Mouse (Mus musculus) erythroblast, embryonic 14.5 days (primary cell): Measurements from ENCODE around the gene Dapp1. TPM values are rescaled to one million over a fixed set of nuclear protein-coding genes. Genes with fewer than 3 reads are reported as not detected.

ENCODE experiments used
- H3K27me3 ChIP-seq: 2 replicates; pipeline ENCODE4 v1.6.1; 2012; ENCODE audit warnings: inconsistent platforms; ENCODE audit not compliant: control insufficient read depth
- H3K36me3 ChIP-seq: 2 replicates; pipeline ENCODE4 v1.6.1; 2012; ENCODE audit warnings: mild to moderate bottlenecking, inconsistent platforms; ENCODE audit not compliant: control insufficient read depth
- H3K4me1 ChIP-seq: 2 replicates; pipeline ENCODE4 v1.6.1; 2012; ENCODE audit warnings: inconsistent platforms; ENCODE audit not compliant: control insufficient read depth
- H3K4me3 ChIP-seq: replicated peaks from 2 replicates; pipeline ENCODE3; 2012; ENCODE audit warnings: moderate library complexity, mild to moderate bottlenecking, inconsistent platforms
- H3K9me3 ChIP-seq: 2 replicates; pipeline ENCODE4 v1.6.1; 2012; ENCODE audit warnings: low read length, inconsistent platforms, mixed read lengths; ENCODE audit not compliant: control insufficient read depth
- GATA1 ChIP-seq: IDR thresholded peaks from 2 replicates; pipeline ENCODE4 v1.6.1; 2012; ENCODE audit warnings: low read length, inconsistent platforms, mixed read lengths
- TAL1 ChIP-seq: IDR thresholded peaks from 3 replicates; pipeline ENCODE4 v1.6.1; 2012; ENCODE audit warnings: low read length, inconsistent platforms, mixed read lengths
- polyA plus RNA-seq: library from polyadenylated mRNA; stranded (reverse); fragments of >175 nt; gene quantifications from 2 replicates; pipeline ENCODE4 v1.2.3, GENCODE M21; 2012

Dapp1 gene
- polyA plus RNA-seq, 1 experiment = 0.18 TPM

DNA sequence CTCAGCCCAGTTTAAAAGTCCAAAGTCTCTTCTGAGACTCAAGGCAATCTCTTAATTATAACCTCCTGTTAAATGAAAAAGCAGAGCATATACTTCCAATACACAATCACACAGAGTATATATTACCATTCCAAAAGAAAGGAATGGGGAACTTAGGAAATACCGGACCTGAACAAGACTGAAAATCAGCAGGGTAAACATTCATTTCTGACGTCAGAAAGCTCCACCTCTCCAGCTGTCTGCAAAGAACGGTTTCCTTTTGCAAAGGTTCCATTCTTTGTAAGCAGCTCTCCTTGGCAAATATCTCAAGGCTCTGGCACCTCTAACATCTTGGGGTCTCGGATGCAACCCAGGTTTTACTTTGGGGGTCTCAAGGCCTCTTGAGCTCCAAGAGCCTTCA lies 31.0 kb upstream of the Dapp1 start:
- Histone ChIP-seq H3K27me3 (no peaks in the 10 kb centered on the region), H3K4me1 (peaks cover 3% of the 10 kb centered on the region; the same call in 1 of the 2 replicates), H3K4me3 (no peak overlapping the region), H3K9me3 (no peaks in the 10 kb centered on the region), H3K36me3 (no peaks in the 10 kb centered on the region)
- TF ChIP-seq TAL1 (no peak), GATA1 (no peak)

DNA sequence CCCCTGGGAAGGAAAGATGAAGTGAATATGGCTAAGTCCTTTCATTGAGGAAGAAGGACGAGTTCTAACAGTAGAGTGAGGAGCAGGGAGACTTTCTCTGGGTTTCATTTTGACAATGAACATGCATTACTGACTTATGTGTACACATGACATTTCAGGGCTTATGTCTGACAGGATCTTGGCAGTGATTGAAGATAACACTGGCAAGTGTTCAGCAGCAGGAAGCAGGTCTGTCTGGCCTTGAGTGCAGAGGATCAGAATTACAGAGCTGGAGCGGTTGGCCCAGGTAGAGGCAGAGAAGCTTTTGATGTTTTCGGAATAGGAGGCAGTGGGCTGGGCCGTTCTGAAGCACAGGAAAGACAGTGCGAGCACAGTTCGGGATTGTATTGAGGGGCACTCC lies 26.8 kb upstream of the Dapp1 start:
- no peak overlapping the region for H3K4me3 ChIP-seq
- H3K9me3 ChIP-seq = no peaks in the 10 kb centered on the region
- no peaks in the 10 kb centered on the region for H3K4me1 ChIP-seq
- no peaks in the 10 kb centered on the region for H3K27me3 ChIP-seq
- H3K36me3 ChIP-seq = no peaks in the 10 kb centered on the region
- TF ChIP-seq TAL1 (no peak), GATA1 (no peak)

DNA sequence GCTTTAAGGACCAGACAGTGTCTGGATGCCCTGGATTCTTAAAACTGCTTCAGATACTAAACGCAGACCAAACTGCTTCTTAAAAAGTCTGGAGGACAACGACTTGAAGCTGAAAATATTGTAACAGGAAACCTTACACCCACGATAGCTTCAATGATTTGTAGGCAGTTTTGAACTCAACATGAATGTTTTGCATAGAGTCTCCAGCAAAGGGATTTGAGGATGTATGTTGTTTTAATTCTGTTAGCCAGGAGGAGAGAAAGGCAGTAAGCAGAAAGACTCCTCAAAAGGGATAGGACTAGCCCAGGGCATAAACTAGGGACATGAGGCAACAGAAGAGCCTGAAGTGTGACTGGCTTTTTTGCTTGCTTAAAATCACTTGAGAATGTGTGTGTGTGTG lies 25.6 kb upstream of the Dapp1 start:
- H3K9me3 ChIP-seq = no peaks in the 10 kb centered on the region
- no peak for TF ChIP-seq TAL1
- no peaks in the 10 kb centered on the region for H3K4me1 ChIP-seq
- H3K27me3 ChIP-seq = no peaks in the 10 kb centered on the region
- no peak overlapping the region for H3K4me3 ChIP-seq
- H3K36me3 ChIP-seq = no peaks in the 10 kb centered on the region

DNA sequence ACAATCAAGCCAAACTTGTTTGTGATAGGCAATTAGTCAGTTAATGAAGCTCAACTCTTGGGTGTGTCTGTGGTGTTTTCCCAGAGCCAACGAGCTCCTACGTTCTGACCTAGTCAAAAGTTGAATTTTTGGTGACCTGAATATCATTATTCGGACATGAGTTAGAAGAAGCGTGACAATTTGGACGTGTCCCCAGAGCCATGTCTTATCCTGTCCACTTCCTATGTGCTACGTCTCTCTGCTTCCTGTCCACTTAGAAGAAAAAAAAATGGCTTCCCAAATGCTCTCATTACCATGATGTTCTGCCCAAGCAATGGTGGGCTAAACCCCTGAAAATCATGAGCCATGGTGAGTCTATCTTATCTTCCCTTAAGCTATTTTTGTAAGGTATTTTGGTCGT lies 21.9 kb upstream of the Dapp1 start:
- Histone ChIP-seq H3K4me1 (no peaks in the 10 kb centered on the region), H3K27me3 (peaks cover 3% of the 10 kb centered on the region; the same call in 1 of the 2 replicates), H3K9me3 (no peaks in the 10 kb centered on the region), H3K4me3 (no peak overlapping the region), H3K36me3 (no peaks in the 10 kb centered on the region)
- TF ChIP-seq GATA1 = no peak
- no peak for TF ChIP-seq TAL1

DNA sequence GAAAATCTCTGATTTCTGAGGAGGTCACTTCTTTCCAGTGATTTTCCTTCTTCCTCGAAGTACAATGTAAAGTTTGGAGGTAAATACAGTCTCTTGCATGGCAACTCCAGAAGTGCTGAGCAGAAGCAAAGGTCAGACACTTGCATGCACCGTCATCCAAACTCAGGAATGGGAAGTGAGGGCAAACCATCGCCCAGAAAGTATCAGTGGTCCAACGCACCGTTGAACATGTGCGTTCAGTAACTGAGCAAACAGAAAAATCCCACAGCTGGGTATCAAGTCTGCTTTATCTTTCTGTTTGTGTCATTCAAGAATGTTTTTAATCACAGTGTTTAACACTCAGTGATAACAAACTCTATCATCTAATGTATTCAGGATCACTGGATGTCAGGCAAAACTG lies 21.2 kb upstream of the Dapp1 start:
- Histone ChIP-seq H3K4me3 (no peak overlapping the region), H3K9me3 (no peaks in the 10 kb centered on the region), H3K36me3 (no peaks in the 10 kb centered on the region), H3K4me1 (no peaks in the 10 kb centered on the region), H3K27me3 (peaks cover 3% of the 10 kb centered on the region; the same call in 1 of the 2 replicates)
- TF ChIP-seq TAL1 (no peak), GATA1 (no peak)

DNA sequence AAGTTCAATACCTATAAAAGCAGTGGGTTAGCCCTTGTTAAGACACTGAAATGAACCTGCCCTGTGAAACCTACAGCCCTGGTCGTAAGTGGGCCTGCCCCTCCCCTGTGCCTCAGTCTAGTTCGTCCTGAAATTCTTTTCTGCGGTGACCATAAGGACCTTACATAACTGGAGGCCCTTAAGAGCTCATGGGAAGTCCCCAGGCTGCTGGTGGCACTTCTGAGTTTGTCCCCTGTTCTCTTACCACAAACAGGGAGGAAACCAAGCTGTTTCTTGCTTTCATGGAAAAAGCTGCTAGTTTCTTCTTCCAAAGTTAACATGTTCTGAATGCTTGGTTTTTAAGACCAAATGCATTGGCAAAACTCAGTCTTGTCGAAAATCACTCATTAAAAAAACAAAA lies 20.5 kb upstream of the Dapp1 start:
- TF ChIP-seq TAL1 (no peak), GATA1 (no peak)
- H3K27me3 ChIP-seq = peaks cover 3% of the 10 kb centered on the region; the same call in 1 of the 2 replicates
- no peaks in the 10 kb centered on the region for H3K36me3 ChIP-seq
- no peak overlapping the region for H3K4me3 ChIP-seq
- no peaks in the 10 kb centered on the region for H3K4me1 ChIP-seq
- H3K9me3 ChIP-seq = no peaks in the 10 kb centered on the region

DNA sequence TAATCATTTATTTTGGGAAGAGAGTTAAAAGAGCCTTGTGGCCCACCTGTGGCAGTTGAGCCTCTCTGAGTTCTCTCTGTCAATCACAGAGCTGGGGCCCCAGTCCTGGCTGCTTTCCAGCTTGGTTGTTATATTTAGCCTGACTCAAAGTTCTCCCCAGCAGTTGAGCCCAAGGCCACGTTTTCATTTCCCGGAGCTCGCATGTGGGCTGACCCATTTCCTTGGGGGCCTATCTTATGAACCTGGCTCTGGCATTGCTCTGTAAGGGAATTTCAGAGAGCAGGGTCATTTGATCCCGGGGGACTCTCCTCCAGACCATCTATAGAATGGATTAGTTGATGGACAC lies 19.4 kb upstream of the Dapp1 start:
- TF ChIP-seq TAL1 = no peak
- TF ChIP-seq GATA1 = no peak
- H3K36me3 ChIP-seq = no peaks in the 10 kb centered on the region
- no peaks in the 10 kb centered on the region for H3K9me3 ChIP-seq
- no peak overlapping the region for H3K4me3 ChIP-seq
- H3K4me1 ChIP-seq = no peaks in the 10 kb centered on the region
- H3K27me3 ChIP-seq = peaks cover 3% of the 10 kb centered on the region; the same call in 1 of the 2 replicates

DNA sequence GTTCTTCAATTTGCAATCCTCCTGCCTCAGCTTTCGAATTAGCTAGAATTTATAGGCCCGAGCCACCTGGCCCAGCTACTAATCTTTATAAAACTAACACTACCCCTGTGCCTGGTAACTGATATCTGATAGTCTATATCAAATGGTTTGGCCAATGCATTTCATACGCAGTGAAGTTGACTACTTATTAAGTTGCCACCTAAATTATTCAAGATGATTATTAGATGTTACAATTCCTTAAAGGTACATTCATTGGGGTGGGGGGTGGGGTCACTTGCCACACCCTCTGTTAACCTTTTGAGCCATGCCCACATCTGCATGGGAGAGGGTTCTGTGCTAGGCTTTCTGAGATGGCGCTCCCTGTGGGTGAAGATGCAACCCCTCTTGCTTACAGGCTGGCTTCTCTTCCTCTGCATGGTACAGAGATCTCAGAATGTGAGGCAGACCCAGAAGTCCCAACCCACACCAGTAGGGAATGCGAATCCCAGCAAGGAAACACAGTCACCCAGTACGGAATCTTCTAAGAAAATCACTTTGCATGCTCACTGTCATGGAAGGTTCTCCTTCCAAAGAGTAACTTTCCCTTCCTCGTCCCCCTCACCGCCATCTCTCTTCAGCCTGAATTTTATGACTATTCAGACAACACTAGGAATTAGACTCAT lies 18.8 kb upstream of the Dapp1 start:
- Histone ChIP-seq H3K27me3 (peaks cover 3% of the 10 kb centered on the region; the same call in 1 of the 2 replicates), H3K36me3 (no peaks in the 10 kb centered on the region), H3K9me3 (no peaks in the 10 kb centered on the region), H3K4me3 (no peak overlapping the region), H3K4me1 (no peaks in the 10 kb centered on the region)
- TF ChIP-seq GATA1 = no peak
- TF ChIP-seq TAL1 = no peak

DNA sequence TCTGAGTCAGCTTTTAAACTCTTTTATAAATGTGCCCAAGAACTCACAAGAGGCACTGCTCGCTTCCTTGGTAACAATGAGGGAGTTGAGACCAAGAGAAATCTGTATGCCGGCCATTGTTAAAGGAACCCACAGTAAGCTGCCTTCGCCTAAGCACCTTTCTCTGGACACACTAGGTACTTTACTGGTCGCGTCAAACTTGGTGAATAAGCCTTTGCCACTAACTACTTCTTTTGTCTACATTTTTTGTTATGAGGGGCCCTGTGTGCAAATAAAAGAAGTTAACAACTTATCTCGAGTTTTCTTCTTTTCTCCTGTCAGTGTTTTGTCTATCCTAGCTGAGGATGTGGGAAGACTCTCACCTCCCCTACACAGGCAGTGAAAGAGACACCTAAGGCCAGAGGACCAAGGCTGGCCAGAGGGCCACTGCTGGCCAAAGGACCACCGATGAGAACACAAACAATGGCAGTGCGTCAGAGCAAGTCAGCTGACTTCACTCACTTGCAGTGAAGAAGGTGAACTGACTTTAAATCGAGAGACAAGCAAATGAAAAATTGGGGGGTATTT lies 18.0 kb upstream of the Dapp1 start:
- Histone ChIP-seq H3K9me3 (no peaks in the 10 kb centered on the region), H3K36me3 (no peaks in the 10 kb centered on the region), H3K4me1 (no peaks in the 10 kb centered on the region), H3K4me3 (no peak overlapping the region), H3K27me3 (peaks cover 3% of the 10 kb centered on the region; the same call in 1 of the 2 replicates)
- TF ChIP-seq TAL1 = no peak
- no peak for TF ChIP-seq GATA1
